Mouse (Mus musculus) monocyte, adult 5-6 weeks (primary cell): ENCODE results near the gene Hip1r. TPM values are rescaled to one million over a fixed set of nuclear protein-coding genes. Genes with fewer than 3 reads are reported as not detected.

Source experiments
- ATAC-seq: fragments of 153-309, 156-312 bp; replicated peaks from 2 replicates; pipeline ENCODE4 v1.8.0; 2017; ENCODE audit warnings: mild to moderate bottlenecking; ENCODE audit not compliant: low TSS enrichment, insufficient number of reproducible peaks, severe bottlenecking, poor library complexity, low FRiP score
- total RNA-seq: library from RNA; stranded (forward); fragments of 200-1000, 200-491, 200-594 nt; gene quantifications from 3 replicates; pipeline ENCODE4 v1.2.3, GENCODE M21; 2017

The Hip1r gene
- 47.8 to 65.8 TPM (median 64.6 TPM) in 3 replicates for total RNA-seq

GRCm38 (mm10) chr5:123973299-123974178 is at the start of gene Hip1r:
Gene Hip1r (plus strand): TSS chr5:123973628.
- peak; percentile 44; the same call in 1 of the 2 replicates for ATAC-seq

- no peak for ATAC-seq
Measured at GRCm38 (mm10) chr5:123927118-123927517, 46.3 kb upstream of the Hip1r start, which contains the start of gene Gm43518. Gene Gm43518 (plus strand): TSS chr5:123927418.

- ATAC-seq: peak; percentile 87
Measured at GRCm38 (mm10) chr5:123930508-123930989, 42.9 kb upstream of the Hip1r start, which contains the start of gene Ccdc62. Gene Ccdc62 (plus strand): TSS chr5:123930679.

- ATAC-seq: no peak
Measured at GRCm38 (mm10) chr5:123931131-123931530, 42.3 kb upstream of the Hip1r start.

GRCm38 (mm10) chr5:123932927-123933326 is 40.5 kb upstream of the Hip1r start:
- ATAC-seq: no peak

- no peak for ATAC-seq
Measured at GRCm38 (mm10) chr5:123933556-123933955, 39.9 kb upstream of the Hip1r start.

- ATAC-seq: no peak
Measured at GRCm38 (mm10) chr5:123933957-123934591, 39.4 kb upstream of the Hip1r start.

- ATAC-seq: no peak
Measured at GRCm38 (mm10) chr5:123935931-123936330, 37.5 kb upstream of the Hip1r start.

GRCm38 (mm10) chr5:123938479-123938878 is 34.9 kb upstream of the Hip1r start:
- no peak for ATAC-seq

GRCm38 (mm10) chr5:123946546-123946945 is 26.9 kb upstream of the Hip1r start:
- no peak for ATAC-seq

GRCm38 (mm10) chr5:123947041-123947761 is 26.2 kb upstream of the Hip1r start:
- 0 out of 2 replicates have a peak, but pooled peaks have one; percentile 54 for ATAC-seq

GRCm38 (mm10) chr5:123952365-123953045 is 20.9 kb upstream of the Hip1r start:
- ATAC-seq: no peak

GRCm38 (mm10) chr5:123957213-123957612 is 16.2 kb upstream of the Hip1r start:
- ATAC-seq: no peak

GRCm38 (mm10) chr5:123959018-123959417 is 14.4 kb upstream of the Hip1r start:
- no peak for ATAC-seq

GRCm38 (mm10) chr5:123960129-123960528 is 13.3 kb upstream of the Hip1r start:
- no peak for ATAC-seq

- no peak for ATAC-seq
Measured at GRCm38 (mm10) chr5:123961046-123961445, 12.4 kb upstream of the Hip1r start.

GRCm38 (mm10) chr5:123964208-123964607 is 9.2 kb upstream of the Hip1r start:
- ATAC-seq: no peak

- ATAC-seq: no peak
Measured at GRCm38 (mm10) chr5:123966759-123967158, 6.7 kb upstream of the Hip1r start.
